14 mouse cellular contexts compared by ENCODE assay signal in the genomic region with DNA sequence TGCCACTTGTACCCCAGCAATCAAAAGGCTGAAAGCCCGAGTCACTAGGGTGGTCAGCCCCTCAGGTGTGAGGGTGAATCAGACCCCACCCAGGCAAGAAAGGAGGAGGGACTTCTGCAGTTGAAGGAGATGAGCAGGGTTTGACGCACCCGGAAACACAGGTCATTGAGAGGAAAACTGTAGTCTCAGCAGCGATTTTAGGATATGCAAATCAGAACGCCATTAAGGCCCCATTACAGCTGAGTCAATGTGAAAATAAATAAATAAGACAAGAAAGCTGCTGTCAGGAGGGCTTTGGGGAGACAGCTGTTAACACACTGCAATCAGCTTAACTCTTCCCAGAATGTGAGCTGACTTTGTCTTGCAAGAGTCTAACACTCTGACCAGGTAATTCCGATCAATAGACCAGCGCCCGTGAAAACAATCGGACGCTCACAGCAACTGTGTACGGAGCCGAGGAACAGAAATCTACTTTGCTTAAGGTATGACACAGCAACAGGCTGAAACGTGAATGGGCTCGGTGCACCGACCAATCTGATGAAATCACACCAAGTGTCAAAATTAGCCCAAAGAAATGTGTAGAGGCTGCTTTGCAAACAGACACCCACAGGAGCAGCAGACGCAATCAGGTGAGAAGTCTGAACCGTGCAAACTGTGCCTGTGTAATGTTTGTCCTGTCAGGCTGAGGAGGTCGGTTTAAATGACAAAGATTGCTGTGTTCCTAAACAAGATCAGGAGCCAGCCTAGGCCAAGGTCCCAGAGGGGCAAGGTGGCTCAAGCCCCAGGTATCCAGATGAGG. TPM values are rescaled to one million over a fixed set of nuclear protein-coding genes. Genes with fewer than 3 reads are reported as not detected.
DNase-seq lines count a peak whose midpoint lies in the region; ATAC-seq and TF ChIP-seq lines count a peak whose summit lies in the region.
"Had no signal": no experiment of that assay in that cellular context is flagged by ENCODE, and none has a peak within 500 bp of the region (broad histone marks: within the 10 kb centered on the region; RNA-seq: fewer than 3 reads in every experiment).

No protein-coding gene starts in this region.

- peaks cover 53% of the 10 kb centered on the region for H3K4me1 ChIP-seq in heart, embryonic 16.5 days (ENCODE audit: control insufficient read depth, insufficient read depth, low read length)
- peaks cover 75% of the 10 kb centered on the region for H3K4me1 ChIP-seq in heart, embryonic 12.5 days (replicated peaks)
- peaks cover 49% of the 10 kb centered on the region for H3K4me1 ChIP-seq in embryonic facial prominence, embryonic 15.5 days
- peaks cover 92% of the 10 kb centered on the region for H3K4me1 ChIP-seq in liver, postnatal 0 days (ENCODE audit: insufficient read depth)
- peaks cover 54% of the 10 kb centered on the region for H3K4me1 ChIP-seq in forebrain, embryonic 10.5 days

- H3K4me2 ChIP-seq in heart, embryonic 16.5 days (ENCODE audit: low read depth, low read length): no peak overlapping the region
- no peak overlapping the region for H3K4me2 ChIP-seq in heart, embryonic 12.5 days
- no peak overlapping the region; the same call in 1 of the 2 replicates for H3K4me2 ChIP-seq in embryonic facial prominence, embryonic 15.5 days (replicated peaks)
- H3K4me2 ChIP-seq in liver, postnatal 0 days (ENCODE audit: low read depth, low read length): peak overlapping the region; percentile 62
- H3K4me2 ChIP-seq: hindbrain, embryonic 12.5 days; lung, embryonic 15.5 days had no signal

- WGBS in heart, embryonic 16.5 days: 67% methylated on average over 18 of the region's 18 CpGs
- WGBS in heart, embryonic 12.5 days: 67% methylated on average over 18 of the region's 18 CpGs
- 71% methylated on average over 18 of the region's 18 CpGs for WGBS in embryonic facial prominence, embryonic 15.5 days
- 57% methylated on average over 18 of the region's 18 CpGs for WGBS in liver, postnatal 0 days (ENCODE audit: insufficient replicate concordance)
- WGBS in forebrain, embryonic 10.5 days: 86% methylated on average over 18 of the region's 18 CpGs

- H3K27ac ChIP-seq in heart, embryonic 16.5 days (ENCODE audit: low read length): 0 out of 2 replicates have a peak overlapping the region, but pooled peaks have one; percentile 12
- H3K27ac ChIP-seq in heart, embryonic 12.5 days (ENCODE audit: poor library complexity, severe bottlenecking): no peak overlapping the region
- peak overlapping the region; percentile 63 for H3K27ac ChIP-seq in embryonic facial prominence, embryonic 15.5 days (replicated peaks)
- H3K27ac ChIP-seq in liver, postnatal 0 days (ENCODE audit: low read depth): peak overlapping the region; percentile 98
- H3K27ac ChIP-seq in forebrain, embryonic 10.5 days: no peak overlapping the region
- H3K27ac ChIP-seq: hindbrain, embryonic 12.5 days; lung, embryonic 15.5 days had no signal

- H3K36me3 ChIP-seq in heart, embryonic 16.5 days (ENCODE audit: control insufficient read depth, insufficient read depth): no peaks in the 10 kb centered on the region
- H3K36me3 ChIP-seq in heart, embryonic 12.5 days: no peaks in the 10 kb centered on the region
- H3K36me3 ChIP-seq in embryonic facial prominence, embryonic 15.5 days: no peaks in the 10 kb centered on the region
- no peaks in the 10 kb centered on the region for H3K36me3 ChIP-seq in liver, postnatal 0 days (replicated peaks; ENCODE audit: insufficient read depth, low read length)
- peaks cover 10% of the 10 kb centered on the region for H3K36me3 ChIP-seq in forebrain, embryonic 10.5 days (replicated peaks)
- H3K36me3 ChIP-seq: hindbrain, embryonic 12.5 days; lung, embryonic 15.5 days had no signal

- H3K27me3 ChIP-seq in heart, embryonic 16.5 days (ENCODE audit: control insufficient read depth, insufficient read depth, low read length): no peaks in the 10 kb centered on the region
- H3K27me3 ChIP-seq in heart, embryonic 12.5 days (replicated peaks): no peaks in the 10 kb centered on the region
- no peaks in the 10 kb centered on the region for H3K27me3 ChIP-seq in embryonic facial prominence, embryonic 15.5 days
- no peaks in the 10 kb centered on the region for H3K27me3 ChIP-seq in liver, postnatal 0 days (ENCODE audit: insufficient read depth, low read length)
- H3K27me3 ChIP-seq in forebrain, embryonic 10.5 days (ENCODE audit: poor library complexity, severe bottlenecking): no peaks in the 10 kb centered on the region
- H3K27me3 ChIP-seq: hindbrain, embryonic 12.5 days; lung, embryonic 15.5 days had no signal

- no peak for DNase-seq in liver, postnatal 0 days
- no peak for DNase-seq in urinary bladder, postnatal 10 days (ENCODE audit: low spot score)
- no peak for DNase-seq in forebrain, embryonic 10.5 days (ENCODE audit: extremely low spot score, low spot score)
- no peak for DNase-seq in testis, postnatal 10 days (ENCODE audit: low spot score)
- DNase-seq: adrenal gland, adult 2 months; gastrocnemius, postnatal 25 days; thymus, postnatal 36 days had no signal

- no peak overlapping the region for H3K9ac ChIP-seq in heart, embryonic 16.5 days (ENCODE audit: low read length)
- H3K9ac ChIP-seq in heart, embryonic 12.5 days: no peak overlapping the region
- no peak overlapping the region for H3K9ac ChIP-seq in embryonic facial prominence, embryonic 15.5 days
- H3K9ac ChIP-seq in liver, postnatal 0 days (replicated peaks): peak overlapping the region; percentile 67
- H3K9ac ChIP-seq: hindbrain, embryonic 12.5 days; lung, embryonic 15.5 days had no signal

- no peak for TF ChIP-seq CTCF in liver, postnatal 0 days (IDR thresholded peaks at IDR 0.05; ENCODE audit: low read depth)

- H3K9me3 ChIP-seq in heart, embryonic 16.5 days (replicated peaks; ENCODE audit: control insufficient read depth, low read length): no peaks in the 10 kb centered on the region
- H3K9me3 ChIP-seq in heart, embryonic 12.5 days (replicated peaks): no peaks in the 10 kb centered on the region
- H3K9me3 ChIP-seq in embryonic facial prominence, embryonic 15.5 days (replicated peaks): no peaks in the 10 kb centered on the region
- H3K9me3 ChIP-seq in liver, postnatal 0 days (ENCODE audit: low read length): no peaks in the 10 kb centered on the region
- no peaks in the 10 kb centered on the region for H3K9me3 ChIP-seq in forebrain, embryonic 10.5 days
- H3K9me3 ChIP-seq: hindbrain, embryonic 12.5 days; lung, embryonic 15.5 days had no signal

- ATAC-seq in heart, embryonic 16.5 days (replicated peaks; ENCODE audit: extremely low read depth, insufficient read depth, low FRiP score): no peak
- ATAC-seq in heart, embryonic 12.5 days (ENCODE audit: insufficient number of reproducible peaks, low FRiP score): no peak
- ATAC-seq in CD4-positive, CD25-positive, alpha-beta regulatory T cell, adult 4 months: peak; percentile 63
- ATAC-seq in embryonic facial prominence, embryonic 15.5 days (ENCODE audit: insufficient number of reproducible peaks, low FRiP score, low TSS enrichment, low read depth): no peak
- no peak; the same call in 1 of the 2 replicates for ATAC-seq in liver, postnatal 0 days
- ATAC-seq: midbrain, embryonic 16.5 days had no signal

- peak; percentile 48 for TF ChIP-seq EP300 in liver, postnatal 0 days (IDR thresholded peaks at IDR 0.05; ENCODE audit: low read depth)

- no peak overlapping the region for H3K4me3 ChIP-seq in heart, embryonic 16.5 days (ENCODE audit: low read length)
- no peak overlapping the region for H3K4me3 ChIP-seq in heart, embryonic 12.5 days
- no peak overlapping the region for H3K4me3 ChIP-seq in embryonic facial prominence, embryonic 15.5 days (replicated peaks)
- H3K4me3 ChIP-seq in liver, postnatal 0 days (ENCODE audit: low read depth, low read length): no peak overlapping the region
- H3K4me3 ChIP-seq in forebrain, embryonic 10.5 days: no peak overlapping the region
- H3K4me3 ChIP-seq: hindbrain, embryonic 12.5 days; lung, embryonic 15.5 days had no signal

RNA-seq across cellular contexts. Expression of a gene that starts 16.8 kb away (rescaled TPM):
- 7.1 and 7.5 TPM in 2 replicates for polyA plus RNA-seq in heart, embryonic 16.5 days (2015; fragmentation: Nextera tagmentation; extraction: Ambion mirVana)
- 8.7 and 10.6 TPM in 2 replicates for polyA plus RNA-seq in heart, embryonic 12.5 days (2016; fragmentation: Nextera tagmentation; extraction: Ambion mirVana)
- 1 to 10 TPM; 7.3 to 8.2 TPM for polyA plus RNA-seq in CD4-positive, CD25-positive, alpha-beta regulatory T cell, adult 4 months (2017; shearing (Covaris generic))
- polyA plus RNA-seq in embryonic facial prominence, embryonic 15.5 days (2015; fragmentation: Nextera tagmentation; extraction: Ambion mirVana): 15.4 and 15.9 TPM in 2 replicates
- polyA plus RNA-seq in liver, postnatal 0 days (2015; fragmentation: Nextera tagmentation; extraction: Ambion mirVana): 2.6 and 2.8 TPM in 2 replicates
- 7.0 and 8.7 TPM in 2 replicates for polyA plus RNA-seq in forebrain, embryonic 10.5 days (2016; fragmentation: Nextera tagmentation; extraction: Ambion mirVana)

RNA-seq across cellular contexts. Expression of a gene that starts 53.6 kb away (rescaled TPM):
- 0.59 and 0.60 TPM in 2 replicates for polyA plus RNA-seq in heart, embryonic 16.5 days (2015; fragmentation: Nextera tagmentation; extraction: Ambion mirVana)
- polyA plus RNA-seq in heart, embryonic 12.5 days (2016; fragmentation: Nextera tagmentation; extraction: Ambion mirVana): 0.40 and 0.68 TPM in 2 replicates
- polyA plus RNA-seq in CD4-positive, CD25-positive, alpha-beta regulatory T cell, adult 4 months (2017; shearing (Covaris generic)): not detected
- polyA plus RNA-seq in embryonic facial prominence, embryonic 15.5 days (2015; fragmentation: Nextera tagmentation; extraction: Ambion mirVana): 1.8 and 3.0 TPM in 2 replicates
- polyA plus RNA-seq in liver, postnatal 0 days (2015; fragmentation: Nextera tagmentation; extraction: Ambion mirVana): 0.28 and 0.35 TPM in 2 replicates
- polyA plus RNA-seq in forebrain, embryonic 10.5 days (2016; fragmentation: Nextera tagmentation; extraction: Ambion mirVana): 1.3 and 1.8 TPM in 2 replicates
- polyA plus RNA-seq: adrenal gland, adult 2 months had no signal

Comparison
In these comparisons a context has a peak if more than half of its experiments do, and no peak if none do; other contexts are left out.
1. H3K27ac ChIP-seq: peak in heart, embryonic 16.5 days (single experiment), embryonic facial prominence, embryonic 15.5 days (single experiment) and liver, postnatal 0 days (single experiment); none in heart, embryonic 12.5 days (single experiment) and forebrain, embryonic 10.5 days (single experiment).